Mouse (Mus musculus): ENCODE results near the gene C2cd2l.
"Not testable (repeated sequence)": the region's sequence is repeated elsewhere in the genome, so short reads cannot be mapped to it uniquely, and the experiment has no call there.

Gene C2cd2l

GRCm38 (mm10) chr9:44313476-44314256, 6.4 kb downstream of the C2cd2l start:
- no peak for DNase-seq (ENCODE audit: low spot score in 2 of 2)

GRCm38 (mm10) chr9:44311136-44312134, 8.7 kb downstream of the C2cd2l start:
- DNase-seq (ENCODE audit: low spot score in 2 of 2), result no peak

GRCm38 (mm10) chr9:44310750-44311135, 9.3 kb downstream of the C2cd2l start:
- no peak for DNase-seq (ENCODE audit: low spot score in 2 of 2)

- no peak for DNase-seq (ENCODE audit: low spot score in 2 of 2)
Measured at GRCm38 (mm10) chr9:44309756-44310155, 10.3 kb downstream of the C2cd2l start.

GRCm38 (mm10) chr9:44307248-44307647, 12.8 kb downstream of the C2cd2l start:
- DNase-seq (ENCODE audit: low spot score in 2 of 2), result peak; percentile 49 to 57

GRCm38 (mm10) chr9:44306532-44306931, 13.6 kb downstream of the C2cd2l start:
- DNase-seq (ENCODE audit: low spot score in 2 of 2), result no peak

- DNase-seq (ENCODE audit: low spot score in 2 of 2), result peak; percentile 99
Measured at GRCm38 (mm10) chr9:44305466-44306079, 14.5 kb downstream of the C2cd2l start, which contains the start of gene Hinfp. Gene Hinfp, minus strand, starts transcription at chr9:44305671.

GRCm38 (mm10) chr9:44300001-44300400, 20.1 kb downstream of the C2cd2l start:
- not testable (repeated sequence) for DNase-seq (ENCODE audit: low spot score in 2 of 2)

- DNase-seq (ENCODE audit: low spot score in 2 of 2), result peak; percentile 56 to 61
Measured at GRCm38 (mm10) chr9:44292490-44292889, 27.6 kb downstream of the C2cd2l start.

- no peak for DNase-seq (ENCODE audit: low spot score in 2 of 2)
Measured at GRCm38 (mm10) chr9:44288959-44289291, 31.2 kb downstream of the C2cd2l start.

- peak; percentile 32 to 66 for DNase-seq (ENCODE audit: low spot score in 2 of 2)
Measured at GRCm38 (mm10) chr9:44288076-44288958, 31.8 kb downstream of the C2cd2l start, which contains the start of gene Abcg4. Gene Abcg4, minus strand, starts transcription at chr9:44288615.

GRCm38 (mm10) chr9:44287401-44288075, 32.5 kb downstream of the C2cd2l start:
- peak; percentile 19 to 24 for DNase-seq (ENCODE audit: low spot score in 2 of 2)

GRCm38 (mm10) chr9:44287003-44287400, 33.1 kb downstream of the C2cd2l start:
- no peak for DNase-seq (ENCODE audit: low spot score in 2 of 2)

GRCm38 (mm10) chr9:44286256-44286850, 33.7 kb downstream of the C2cd2l start:
- DNase-seq (ENCODE audit: low spot score in 2 of 2), result peak; percentile 42 to 55

- no peak for DNase-seq (ENCODE audit: low spot score in 2 of 2)
Measured at GRCm38 (mm10) chr9:44283183-44283582, 36.9 kb downstream of the C2cd2l start.

GRCm38 (mm10) chr9:44269973-44270372, 50.1 kb downstream of the C2cd2l start:
- no peak for DNase-seq (ENCODE audit: low spot score in 2 of 2)

GRCm38 (mm10) chr9:44269077-44269476, 51.0 kb downstream of the C2cd2l start:
- no peak for DNase-seq (ENCODE audit: low spot score in 2 of 2)

- peak; percentile 23 to 34 for DNase-seq (ENCODE audit: low spot score in 2 of 2)
Measured at GRCm38 (mm10) chr9:44268432-44268831, 51.7 kb downstream of the C2cd2l start, which contains the start of gene Nlrx1. Gene Nlrx1, minus strand, starts transcription at chr9:44268599.

- peak; percentile 78 to 81 for DNase-seq (ENCODE audit: low spot score in 2 of 2)
Measured at GRCm38 (mm10) chr9:44268027-44268360, 52.1 kb downstream of the C2cd2l start.
